Mouse (Mus musculus) urinary bladder, postnatal 25 days (tissue): ENCODE results near the gene Gm8909.
"Not testable (repeated sequence)": the region's sequence is repeated elsewhere in the genome, so short reads cannot be mapped to it uniquely, and the experiment has no call there.

ENCODE experiments used
- DNase-seq: peaks from one replicate; pipeline ENCODE4 v3.0.0; 2022; ENCODE audit warnings: low spot score

The Gm8909 gene

DNA sequence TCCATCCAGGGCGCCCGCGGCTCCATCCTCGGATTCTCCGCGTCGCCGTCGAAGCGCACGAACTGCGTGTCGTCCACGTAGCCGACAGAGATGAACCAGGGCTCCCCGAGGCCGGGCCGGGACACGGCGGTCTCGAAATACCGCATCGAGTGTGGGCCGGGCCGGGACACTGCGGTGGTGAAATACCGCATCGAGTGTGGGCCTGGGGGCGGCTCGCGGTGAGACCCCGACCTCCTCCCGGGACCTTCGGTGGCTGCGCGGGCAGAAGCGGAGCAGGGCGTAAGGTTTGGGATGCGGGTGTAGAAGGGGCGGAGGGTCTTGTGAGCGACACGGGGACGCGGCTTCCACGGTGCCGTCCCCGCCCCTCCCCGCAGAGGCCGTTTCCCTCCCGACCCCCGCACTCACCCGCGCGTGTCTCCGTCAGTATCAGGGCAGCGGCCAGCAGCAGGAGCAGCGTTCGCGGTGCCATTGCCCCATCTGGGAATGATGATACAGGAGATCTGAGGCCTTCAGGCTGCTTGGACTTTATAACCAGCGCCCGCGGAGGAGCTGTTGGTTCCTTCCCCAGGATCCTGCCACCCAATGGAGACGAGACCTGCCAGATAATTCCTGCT, at the start of gene Gm8909:
Gene Gm8909 (minus strand): TSS at position 499 of the 614 bp plus-strand sequence.
- DNase-seq: no peak

DNA sequence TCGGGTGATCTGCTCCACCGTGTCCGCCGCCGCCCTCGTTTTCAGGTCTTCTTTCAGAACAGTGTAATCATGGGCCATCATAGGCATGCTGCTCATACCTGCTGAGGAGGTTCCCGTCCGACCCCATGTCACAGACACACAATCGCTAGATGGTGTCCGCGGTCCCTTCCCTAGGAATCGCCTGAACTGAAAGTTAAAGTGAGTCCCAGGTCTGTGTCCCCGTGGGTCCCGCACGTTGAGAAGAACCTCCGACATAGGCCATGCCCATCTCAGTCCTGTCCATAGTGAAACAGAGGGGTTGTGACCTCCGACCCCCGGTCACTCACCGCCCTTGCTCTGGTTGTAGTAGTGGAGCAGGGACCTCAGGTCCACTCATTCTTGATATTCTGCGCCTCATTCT, 47.2 kb upstream of the Gm8909 start:
- no peak for DNase-seq

- no peak for DNase-seq
Measured at GRCm38 (mm10) chr17:36206846-36207245, 38.5 kb upstream of the Gm8909 start.

- DNase-seq: no peak
Measured at GRCm38 (mm10) chr17:36205862-36206261, 37.5 kb upstream of the Gm8909 start.

GRCm38 (mm10) chr17:36205456-36205855, 37.1 kb upstream of the Gm8909 start:
- no peak for DNase-seq

GRCm38 (mm10) chr17:36201851-36202250, 33.5 kb upstream of the Gm8909 start:
- DNase-seq: no peak

GRCm38 (mm10) chr17:36198317-36198716, 30.0 kb upstream of the Gm8909 start:
- no peak for DNase-seq

GRCm38 (mm10) chr17:36194471-36194870, 26.1 kb upstream of the Gm8909 start:
- no peak for DNase-seq

GRCm38 (mm10) chr17:36193546-36194141, 25.3 kb upstream of the Gm8909 start:
- DNase-seq: peak; percentile 41

GRCm38 (mm10) chr17:36192371-36192770, 24.0 kb upstream of the Gm8909 start:
- no peak for DNase-seq

- DNase-seq: no peak
Measured at GRCm38 (mm10) chr17:36190169-36190507, 21.8 kb upstream of the Gm8909 start, which contains the start of gene H2-T3. Gene H2-T3 (minus strand): TSS chr17:36190287.

- DNase-seq: no peak
Measured at GRCm38 (mm10) chr17:36189491-36190168, 21.3 kb upstream of the Gm8909 start.

DNA sequence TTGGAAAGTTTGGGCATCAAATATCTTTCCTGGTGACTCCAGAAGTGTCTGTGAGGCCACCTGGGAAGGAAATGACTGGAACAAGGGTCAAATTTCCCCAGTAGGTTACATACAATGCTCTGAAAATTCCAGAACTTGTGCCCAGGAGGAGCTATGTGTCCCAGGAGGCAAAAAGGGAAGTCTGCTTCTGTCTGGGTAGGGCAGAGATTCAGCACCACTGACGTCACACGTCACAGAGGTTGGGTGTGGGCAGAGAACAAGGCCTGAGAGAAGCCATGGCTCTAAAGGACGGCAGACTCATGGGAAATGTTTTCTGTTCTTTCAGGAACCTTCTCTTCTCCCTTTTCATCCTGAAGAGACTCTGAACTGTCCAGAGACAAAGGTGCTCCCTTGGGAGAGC, 19.2 kb upstream of the Gm8909 start:
- DNase-seq: no peak

DNA sequence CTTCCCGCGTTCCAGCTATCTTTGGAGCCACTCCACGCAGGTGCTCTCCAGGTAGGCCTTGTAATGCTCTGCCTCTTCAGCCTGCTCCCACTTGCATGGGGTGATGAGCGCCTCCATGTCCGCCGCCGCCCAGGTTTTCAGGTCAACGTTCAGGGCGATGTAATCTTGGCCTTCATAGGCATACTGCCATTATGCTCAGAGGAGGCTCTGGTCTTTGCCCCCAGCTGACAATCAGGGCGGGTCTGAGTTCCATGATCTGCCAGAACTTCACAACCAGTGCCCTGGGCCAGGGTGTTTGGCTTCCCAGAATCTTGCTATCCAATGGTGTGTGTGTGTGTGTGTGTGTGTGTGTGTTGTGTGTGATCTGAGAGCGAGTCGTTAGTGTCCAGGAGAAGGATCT, 13.9 kb upstream of the Gm8909 start:
- no peak for DNase-seq

GRCm38 (mm10) chr17:36179446-36179845, 11.1 kb upstream of the Gm8909 start:
- not testable (repeated sequence) for DNase-seq

- not testable (repeated sequence) for DNase-seq
Measured at GRCm38 (mm10) chr17:36178938-36179337, 10.6 kb upstream of the Gm8909 start.

DNA sequence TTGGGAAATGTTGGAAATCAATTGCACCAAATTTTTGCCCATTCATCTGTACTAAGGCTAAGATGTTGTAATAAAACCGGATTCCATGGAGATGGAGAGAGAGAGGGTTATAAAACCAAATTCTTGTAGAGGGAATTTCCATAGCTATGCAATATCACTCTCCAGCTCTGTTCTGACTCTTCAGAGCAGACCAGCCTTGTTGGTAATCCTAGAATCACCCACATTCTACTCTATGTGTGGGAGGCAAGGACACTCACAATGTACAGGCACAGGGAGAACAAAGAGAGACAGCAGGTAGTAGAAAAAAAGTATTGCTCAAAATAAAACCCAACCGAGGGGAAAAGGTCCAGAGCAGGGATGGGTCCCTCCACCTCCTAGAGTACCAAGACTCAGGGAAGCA, 7.8 kb upstream of the Gm8909 start:
- not testable (repeated sequence) for DNase-seq

DNA sequence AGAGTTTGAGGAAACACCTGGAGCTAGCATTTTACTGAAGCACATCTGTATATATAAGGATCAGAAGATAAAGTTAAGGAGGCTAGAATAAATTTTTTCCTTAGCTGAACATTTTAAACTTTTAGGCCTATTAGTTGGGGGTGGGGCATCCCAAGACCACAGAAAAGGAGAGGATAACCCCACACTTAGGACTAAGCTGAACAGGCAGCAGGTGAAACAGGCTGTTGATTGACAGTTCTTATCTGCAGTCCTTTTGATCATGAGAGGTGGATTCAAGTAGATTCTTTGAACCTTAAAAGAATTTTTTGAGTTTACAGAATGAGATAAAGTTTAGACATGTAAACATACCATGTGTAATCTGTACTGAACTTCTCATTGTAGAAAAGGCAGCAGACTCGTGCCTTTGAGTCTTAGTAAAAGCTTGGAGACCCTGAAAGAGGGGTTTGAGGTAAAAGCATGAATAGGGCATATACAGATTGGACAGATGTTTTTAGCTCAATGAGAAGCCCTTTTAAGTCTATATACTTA, 2.0 kb upstream of the Gm8909 start:
- DNase-seq: no peak

DNA sequence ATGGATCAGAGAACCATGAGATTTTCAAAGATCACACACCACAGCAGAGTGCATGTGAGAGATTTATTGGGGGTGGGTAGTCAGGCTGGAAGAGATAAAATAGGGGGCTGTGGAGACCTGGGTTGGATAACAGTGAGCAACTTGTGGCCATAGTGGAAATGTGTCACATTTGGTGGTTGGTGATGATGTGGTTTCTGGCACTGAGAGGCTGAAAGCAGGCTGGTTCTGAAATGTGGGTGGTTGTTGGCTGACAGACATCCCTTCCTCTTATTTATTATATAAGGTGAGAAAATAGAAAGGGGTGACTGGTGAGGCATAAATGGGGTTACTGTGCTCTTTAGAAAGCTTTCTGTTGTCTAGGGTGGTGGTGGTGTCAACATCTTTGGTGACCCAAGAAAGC, 1.4 kb upstream of the Gm8909 start:
- DNase-seq: no peak

DNA sequence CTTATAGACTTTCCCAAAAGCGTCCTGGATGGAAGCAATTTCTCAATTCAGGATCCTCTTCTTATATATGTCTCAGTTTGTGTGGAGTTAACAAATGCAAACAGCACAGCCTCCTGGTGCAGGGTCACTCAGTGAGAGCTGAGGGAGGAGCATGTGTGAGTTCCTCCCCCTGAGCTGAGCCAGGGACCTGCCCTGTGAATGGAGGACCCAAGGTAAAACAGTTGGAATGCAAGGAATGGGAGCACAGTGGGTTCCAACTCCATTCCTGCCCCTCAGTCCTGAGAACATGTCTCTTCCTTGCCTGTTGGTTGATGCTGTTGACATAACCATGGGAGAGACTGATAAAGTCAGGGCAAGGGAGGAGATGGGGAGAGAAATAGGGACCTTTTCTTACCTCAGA, 757 bp upstream of the Gm8909 start:
- DNase-seq: not testable (repeated sequence)

- no peak for DNase-seq
Measured at GRCm38 (mm10) chr17:36167306-36168038, 865 bp downstream of the Gm8909 start.

DNA sequence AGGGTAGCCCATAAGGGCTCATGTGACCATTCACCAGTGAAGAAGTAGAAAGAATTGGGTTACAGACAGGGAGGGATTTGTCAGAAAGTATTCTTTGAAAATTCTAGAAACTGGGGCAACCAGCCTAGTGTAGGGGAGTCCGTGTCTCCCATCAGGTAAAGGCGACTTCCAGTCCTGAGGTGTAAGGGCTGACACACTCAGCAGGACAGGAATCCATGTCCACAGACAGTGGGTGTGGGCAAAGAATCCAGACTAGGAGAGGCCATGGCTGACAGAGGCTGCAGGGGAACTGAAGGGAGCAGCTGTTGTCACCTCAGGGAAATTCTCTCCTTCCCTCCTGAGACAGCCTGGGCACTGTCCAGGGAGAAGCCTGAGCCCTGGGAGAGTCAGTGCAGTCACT, 1.4 kb downstream of the Gm8909 start:
- DNase-seq: not testable (repeated sequence)
